Mouse (Mus musculus): ENCODE measurements around the gene Masp1. TPM values are rescaled to one million over a fixed set of nuclear protein-coding genes. Genes with fewer than 3 reads are reported as not detected.

Gene Masp1
- total RNA-seq, 2 experiments from 2014 or later: 16.9 to 17.3 TPM

DNA sequence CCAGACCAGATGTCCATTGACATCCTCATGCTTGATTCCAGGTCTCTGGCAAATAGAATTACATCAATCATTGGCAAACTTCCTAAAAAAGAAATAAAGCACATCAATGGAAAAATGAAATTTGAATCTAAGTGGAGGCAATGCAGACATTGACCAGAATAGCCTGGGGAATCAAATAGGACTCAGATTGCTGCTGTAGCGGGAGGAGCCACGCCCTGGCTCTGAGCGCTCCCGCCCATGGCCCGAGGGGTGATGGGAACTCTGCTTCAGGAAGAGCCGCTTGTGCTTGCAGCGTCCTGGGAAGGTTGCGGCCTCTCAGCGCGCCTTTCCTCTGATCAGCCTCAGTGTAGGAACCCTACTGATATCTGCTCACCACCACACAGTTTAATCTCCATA, 104.4 kb downstream of the Masp1 start:
- DNase-seq: peak; percentile 35 to 44
- intact Hi-C loops (cut with DNase I): no loop called here

DNA sequence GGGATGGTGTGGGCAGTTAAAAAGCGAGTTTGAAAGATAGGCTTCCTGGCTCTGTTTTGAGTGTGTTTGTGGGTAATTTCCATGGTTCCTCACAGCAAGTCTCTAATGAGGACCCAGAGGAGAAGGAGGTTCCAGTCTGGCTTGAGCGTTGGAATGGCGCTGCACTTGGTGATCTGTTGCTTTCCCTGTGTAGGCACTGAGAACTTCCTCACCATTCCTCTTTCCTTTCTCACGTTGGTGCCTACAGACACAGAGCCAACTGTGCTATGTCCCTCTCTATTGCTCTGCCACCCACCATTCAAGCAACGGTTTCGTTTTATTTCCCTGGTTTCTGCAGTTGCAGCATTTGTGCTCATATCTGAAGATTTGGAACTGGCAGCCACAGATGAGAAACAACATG, 107.7 kb downstream of the Masp1 start:
- intact Hi-C loops (cut with DNase I): no loop called here
- DNase-seq: no peak

DNA sequence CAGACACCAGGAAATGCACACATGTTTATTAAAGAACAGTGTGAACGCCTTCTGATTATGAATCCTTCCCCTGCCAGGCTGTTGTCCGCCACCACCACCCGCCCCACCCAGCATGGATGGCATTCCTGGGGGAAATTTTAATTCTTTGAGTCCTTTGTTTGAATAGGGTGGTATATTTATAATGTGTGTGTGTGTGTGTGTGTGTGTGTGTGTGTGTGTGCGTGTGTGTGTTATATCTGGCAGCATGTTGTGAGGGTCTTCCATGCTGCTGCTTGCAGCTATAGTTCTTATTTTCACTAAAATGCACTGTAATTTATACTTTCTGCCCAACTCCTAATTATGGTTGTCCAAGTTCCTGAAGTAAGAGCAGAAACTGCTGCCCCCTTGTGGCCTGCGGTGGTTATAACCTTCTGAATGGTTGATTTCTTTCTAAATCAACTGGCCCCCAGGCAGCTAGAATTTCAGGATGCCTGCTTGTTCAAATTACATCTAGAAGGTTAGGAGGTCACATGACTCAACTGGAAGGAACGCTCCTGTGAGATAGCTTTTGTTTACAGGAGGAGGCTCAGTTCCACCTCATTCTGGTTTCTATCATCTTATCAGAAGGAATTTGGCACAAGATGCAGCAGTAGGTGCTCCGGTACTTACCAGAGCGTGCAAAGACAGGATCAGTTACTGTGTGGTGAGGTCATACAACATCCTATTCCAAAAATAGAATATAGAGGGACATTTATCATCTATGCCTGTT, 117.4 kb downstream of the Masp1 start:
- intact Hi-C loops (cut with DNase I): loop anchor here (1.0 to 5.0 kb wide), 3 partner anchors 176 to 316 kb away; no protein-coding TSS in a partner anchor
- peak; percentile 78 to 86 for DNase-seq

GRCm38 (mm10) chr16:23401959-23402358, 118.7 kb downstream of the Masp1 start:
- intact Hi-C loops (cut with DNase I): loop anchor here (5.0 kb wide), 2 partner anchors 175 to 315 kb away; no protein-coding TSS in a partner anchor
- no peak for DNase-seq

- DNase-seq: no peak
- intact Hi-C loops (cut with DNase I): loop anchor here (5.0 kb wide), 2 partner anchors 174 to 314 kb away; no protein-coding TSS in a partner anchor
Observed at GRCm38 (mm10) chr16:23401463-23401862, 119.2 kb downstream of the Masp1 start.

Other genes with a start within 250 kb of the Masp1 start
- not detected for gene Rtp1, start 91.7 kb downstream of the Masp1 start, total RNA-seq (2021)
- gene Rtp4, start 524 bp downstream of the Masp1 start, total RNA-seq (2021): 10 to 100 TPM in 1 of 2 experiments, 1 to 10 TPM in 1; 6.5 to 11.9 TPM

Data from heart, postnatal 36 days (tissue).